Mouse (Mus musculus) lung, postnatal 14 days (tissue): ENCODE data around the gene Sap30.
"Not testable (repeated sequence)": the region's sequence is repeated elsewhere in the genome, so short reads cannot be mapped to it uniquely, and the experiment has no call there.

ENCODE experiments used
- DNase-seq: peaks from one replicate; pipeline ENCODE4 v3.0.0; 2021

Gene Sap30

DNA sequence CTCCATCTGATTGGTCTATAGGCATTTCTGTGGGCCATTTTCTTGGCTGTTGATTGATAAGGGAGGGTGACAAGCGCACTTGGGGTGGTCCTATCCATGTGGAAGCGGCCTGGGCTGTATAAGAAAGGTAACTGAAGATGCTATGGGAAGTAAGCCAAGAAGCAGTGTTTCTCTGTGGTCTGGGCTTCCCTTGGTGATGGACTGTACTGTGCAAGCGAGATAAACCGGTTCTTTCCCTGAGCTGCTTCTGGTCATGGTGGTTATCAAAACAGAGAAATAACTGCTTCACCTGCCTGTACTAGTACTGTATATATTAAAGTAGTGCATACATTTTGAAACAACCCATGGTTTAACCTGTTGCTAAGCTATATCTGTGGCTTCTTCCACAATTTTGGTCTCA lies 4.2 kb upstream of the Sap30 start:
- DNase-seq, result no peak

DNA sequence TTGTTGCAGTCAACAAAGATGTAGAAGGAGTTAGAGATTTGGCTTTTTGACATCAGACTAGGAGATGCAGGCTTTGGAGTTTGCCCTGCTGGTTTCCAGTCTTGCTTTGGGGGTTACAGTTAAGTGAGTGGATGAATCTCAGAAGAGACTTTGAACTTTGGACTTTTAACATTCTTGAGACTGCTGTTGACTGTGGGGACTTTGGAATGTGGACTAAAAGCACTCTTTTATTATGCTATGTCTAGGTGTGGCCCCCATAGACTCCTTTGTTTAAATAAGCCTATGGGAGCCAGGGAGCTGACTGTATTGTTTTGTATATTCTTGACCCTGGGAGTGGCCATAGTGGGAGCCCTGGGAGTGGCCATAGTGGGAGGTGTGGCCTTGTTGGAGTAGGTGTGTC lies 2.2 kb upstream of the Sap30 start:
- no peak for DNase-seq

DNA sequence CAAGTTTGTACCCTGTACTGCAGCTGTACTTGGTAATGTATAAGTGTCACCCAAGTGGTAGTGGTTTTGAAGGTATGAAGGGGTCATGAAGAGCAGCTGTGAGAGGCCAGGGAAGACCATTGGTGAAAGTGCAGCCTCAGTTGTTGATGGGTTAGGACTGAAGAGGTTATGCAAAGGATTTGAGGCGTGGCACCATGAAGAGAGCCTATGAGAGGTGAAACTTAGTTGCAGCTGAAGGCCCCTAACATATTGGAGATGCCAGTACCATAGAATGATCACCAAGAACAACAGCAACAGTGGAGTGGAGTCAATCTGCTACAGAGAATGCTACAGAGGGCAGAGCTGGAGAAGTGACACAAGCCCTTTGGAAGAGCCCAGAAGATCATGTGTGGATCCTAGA lies 1.7 kb upstream of the Sap30 start:
- DNase-seq, result no peak

DNA sequence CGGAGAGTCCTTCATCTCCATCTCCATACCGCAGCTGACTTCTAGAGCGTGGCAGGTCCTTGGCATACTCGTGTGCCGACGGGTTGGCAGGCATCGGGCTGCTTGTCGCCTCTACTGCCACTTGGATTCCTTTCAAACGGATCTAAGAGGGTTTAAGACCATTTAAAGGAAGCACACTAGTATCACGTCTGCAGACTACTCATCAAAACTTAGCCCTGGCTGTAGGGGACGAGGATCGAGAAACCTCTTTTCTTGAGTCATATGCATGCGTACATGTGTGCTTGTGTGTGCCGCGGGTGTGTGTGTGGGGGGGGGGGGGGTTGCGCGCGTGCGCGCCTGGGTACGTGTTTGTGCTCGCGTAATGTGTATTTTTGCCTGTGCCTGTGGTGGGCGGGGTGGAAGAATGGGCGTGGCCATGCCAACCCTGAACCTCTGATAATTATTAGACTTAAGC lies 679 bp upstream of the Sap30 start:
- peak; percentile 66 for DNase-seq

DNA sequence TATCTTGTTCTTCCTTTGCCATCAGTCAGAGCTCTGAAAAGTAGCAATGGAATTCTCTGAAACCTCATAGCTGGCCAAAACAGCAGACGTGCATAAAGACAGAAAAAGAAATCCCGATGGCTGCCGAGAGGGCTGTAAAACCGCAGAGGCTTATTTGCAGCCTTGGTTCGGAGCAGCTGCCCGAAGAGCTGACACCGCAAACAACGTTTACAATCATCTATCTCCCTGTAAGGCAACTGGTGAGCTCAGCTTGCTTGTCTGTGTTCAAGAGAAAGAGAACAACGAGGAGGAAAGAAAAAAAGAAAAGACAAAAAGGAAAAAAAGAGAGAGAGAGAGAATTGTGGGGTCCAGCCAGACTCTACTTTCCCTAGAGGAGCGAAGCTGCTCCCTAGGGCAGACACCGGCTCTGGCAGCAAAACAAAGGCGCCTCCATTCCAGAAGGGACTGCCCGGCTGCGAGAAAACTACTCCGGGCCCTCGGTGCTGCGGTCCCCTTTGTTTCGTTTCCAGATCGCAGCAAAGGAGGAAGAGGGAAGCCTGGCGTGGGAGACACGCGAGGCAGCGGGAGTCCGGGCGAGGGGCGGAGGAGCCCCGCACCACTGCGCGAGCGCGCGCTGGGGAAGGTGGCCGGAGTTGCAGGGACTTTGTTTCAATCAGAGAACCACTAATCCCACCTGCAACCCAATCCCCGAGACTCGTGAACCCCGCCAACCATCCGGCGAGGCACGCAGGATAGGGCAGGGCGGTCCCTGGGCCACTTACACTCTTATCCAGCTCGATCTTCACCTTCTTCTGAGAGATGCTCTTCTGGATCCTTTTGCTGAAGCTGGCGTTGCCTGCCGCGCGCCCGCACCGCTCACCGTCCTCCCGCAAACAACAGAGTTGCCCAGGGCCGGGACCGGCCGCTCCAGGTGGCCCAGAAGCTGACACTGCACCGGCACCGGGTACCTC lies 894 bp downstream of the Sap30 start:
- peak; percentile 48 for DNase-seq

DNA sequence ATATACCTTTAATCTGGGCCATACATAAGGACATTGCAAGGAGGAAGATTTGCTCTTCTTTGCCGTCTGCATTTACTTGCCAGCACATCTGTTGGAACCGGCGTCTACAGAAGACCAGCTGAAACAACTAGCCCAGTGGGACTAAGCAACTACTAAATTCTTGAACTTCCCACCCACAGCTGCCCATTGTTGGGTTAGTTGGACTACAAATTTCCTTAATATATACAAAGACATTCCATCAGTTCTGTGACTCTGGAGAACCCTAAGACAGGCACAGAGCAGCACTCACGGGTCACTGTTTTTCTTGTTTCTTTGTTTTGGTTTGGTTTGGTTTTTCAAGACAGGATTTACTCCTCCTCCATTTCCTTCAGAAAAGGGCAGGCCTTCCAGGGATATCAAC lies 7.1 kb downstream of the Sap30 start:
- no peak for DNase-seq

DNA sequence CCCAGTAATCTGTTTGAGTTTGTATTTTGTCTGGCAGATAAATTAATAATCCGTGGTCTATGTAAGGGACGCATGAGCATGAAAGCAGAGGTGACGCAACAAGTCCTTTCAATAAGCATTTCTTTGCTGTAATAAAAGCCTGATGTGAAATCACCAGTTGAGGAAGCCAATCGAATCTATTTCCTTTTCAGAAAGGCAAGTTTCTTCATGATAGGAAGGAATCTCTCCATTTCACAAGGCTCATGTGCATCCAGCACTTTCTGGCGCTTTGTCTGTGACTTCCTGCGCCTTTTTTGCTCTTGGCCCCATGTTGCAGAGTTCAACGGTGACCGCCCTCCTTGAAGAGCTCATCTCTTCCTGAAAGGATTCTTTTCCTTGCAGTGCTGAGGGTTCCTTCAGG lies 8.0 kb downstream of the Sap30 start:
- DNase-seq, result no peak

DNA sequence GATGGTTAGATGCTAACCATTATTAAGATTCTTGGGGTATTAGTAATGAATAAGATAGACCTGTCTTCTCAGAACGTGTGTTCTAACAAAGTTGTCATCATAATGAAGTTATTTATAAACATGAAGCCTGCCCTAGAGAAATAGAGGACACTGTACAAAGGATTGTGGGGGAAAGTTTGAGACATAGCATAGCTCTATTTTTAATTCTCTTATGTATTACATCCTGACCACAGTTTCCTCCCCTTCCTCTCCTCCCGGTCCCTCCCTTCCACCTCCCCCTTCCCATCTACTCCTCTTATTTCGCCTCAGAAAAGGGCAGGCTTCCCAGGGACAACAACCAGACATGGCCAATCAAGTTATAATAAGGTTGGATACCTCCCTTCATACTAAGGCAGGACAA lies 9.3 kb downstream of the Sap30 start:
- DNase-seq, result no peak

DNA sequence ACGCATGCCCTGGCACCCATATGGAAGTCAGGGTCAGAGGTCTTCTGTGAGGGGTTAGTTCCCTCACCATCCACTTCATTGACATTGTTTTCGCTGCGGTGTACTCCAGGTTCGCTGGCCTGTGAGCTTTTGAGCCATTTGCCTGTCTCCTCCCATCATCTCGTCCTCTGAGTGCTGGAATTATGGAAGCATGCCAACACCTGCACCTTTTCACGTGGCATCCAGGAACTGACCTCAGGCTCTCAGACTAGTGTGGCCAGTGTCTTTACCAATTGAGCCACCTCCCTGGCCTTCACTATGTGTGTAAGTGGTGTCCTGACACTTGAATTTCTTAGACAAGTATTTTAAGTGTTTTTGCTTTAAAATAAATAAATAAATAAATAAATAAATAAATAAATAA lies 13.9 kb downstream of the Sap30 start:
- DNase-seq, result no peak

DNA sequence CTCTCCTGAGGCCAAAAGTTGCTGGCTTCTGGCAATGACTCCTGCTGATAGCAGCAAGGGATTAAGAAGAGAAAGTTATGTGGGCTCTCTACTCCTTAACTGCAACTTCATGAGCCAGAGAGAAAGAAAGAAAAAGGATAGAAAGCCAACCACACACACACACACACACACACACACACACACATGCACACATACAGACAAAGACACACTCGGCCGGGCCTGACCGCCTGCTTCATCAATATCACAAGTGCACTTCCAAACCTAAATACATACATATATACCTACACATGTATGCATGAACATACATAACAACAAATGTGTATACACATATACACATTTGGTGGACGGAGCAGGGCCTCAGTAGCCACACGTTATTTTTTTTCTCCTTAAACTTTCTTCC lies 16.8 kb downstream of the Sap30 start:
- no peak for DNase-seq

DNA sequence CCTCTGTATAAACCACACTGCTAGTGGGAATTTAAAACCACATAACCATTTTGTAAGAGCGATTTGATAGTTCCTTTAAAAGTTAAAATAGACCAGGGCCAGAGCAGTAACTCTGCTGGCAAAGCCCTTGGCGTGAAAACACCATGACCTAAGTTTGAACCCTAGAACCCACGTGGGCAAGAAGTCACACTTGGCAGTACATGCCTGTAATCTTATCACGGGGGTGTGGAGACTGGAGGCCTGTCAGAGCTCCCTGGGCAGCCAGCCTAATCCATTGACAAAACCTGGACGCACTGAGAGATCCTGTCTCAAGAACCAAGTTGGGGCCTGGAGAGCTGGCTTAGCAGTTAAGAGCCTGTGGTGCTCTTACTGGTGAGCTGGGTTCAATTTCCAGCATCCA lies 19.0 kb downstream of the Sap30 start:
- DNase-seq, result peak; percentile 43

DNA sequence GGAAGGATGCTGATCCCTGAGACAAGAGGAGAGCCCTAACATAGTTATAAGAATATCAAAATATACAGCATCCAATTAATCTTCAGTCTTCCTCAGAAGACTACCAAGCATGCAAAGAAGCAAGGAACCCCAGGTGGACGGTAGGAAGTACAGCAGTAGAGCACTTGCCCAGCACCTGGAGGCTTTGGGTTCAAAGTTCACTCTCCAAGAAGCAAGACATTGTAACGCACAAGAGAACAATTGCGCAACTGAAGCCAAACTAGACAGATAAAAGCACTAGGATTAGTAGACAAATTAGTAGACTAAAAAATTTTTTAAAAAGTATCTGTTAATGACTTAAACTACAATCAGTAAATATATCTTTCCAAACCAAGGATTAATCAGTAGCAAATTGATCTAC lies 23.9 kb downstream of the Sap30 start:
- DNase-seq, result no peak

DNA sequence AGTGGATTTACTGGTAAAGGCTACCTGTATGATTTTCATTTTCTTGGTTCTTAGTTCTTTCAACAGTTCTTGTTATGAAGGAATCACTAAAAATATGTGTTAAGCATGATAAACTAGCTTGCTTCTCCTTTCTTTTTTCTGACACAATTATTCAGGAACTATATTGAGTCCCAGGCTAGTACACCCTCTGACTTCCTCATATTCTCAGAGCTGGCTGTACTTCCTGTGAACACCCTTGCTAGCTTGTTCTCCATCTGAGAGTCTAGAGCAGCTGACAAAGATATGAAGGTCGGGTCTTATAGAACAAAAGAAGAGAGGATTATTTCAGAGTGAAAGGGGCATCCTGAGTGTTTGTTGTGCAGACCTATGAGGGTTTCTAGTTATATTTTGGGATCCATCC lies 24.8 kb downstream of the Sap30 start:
- no peak for DNase-seq

DNA sequence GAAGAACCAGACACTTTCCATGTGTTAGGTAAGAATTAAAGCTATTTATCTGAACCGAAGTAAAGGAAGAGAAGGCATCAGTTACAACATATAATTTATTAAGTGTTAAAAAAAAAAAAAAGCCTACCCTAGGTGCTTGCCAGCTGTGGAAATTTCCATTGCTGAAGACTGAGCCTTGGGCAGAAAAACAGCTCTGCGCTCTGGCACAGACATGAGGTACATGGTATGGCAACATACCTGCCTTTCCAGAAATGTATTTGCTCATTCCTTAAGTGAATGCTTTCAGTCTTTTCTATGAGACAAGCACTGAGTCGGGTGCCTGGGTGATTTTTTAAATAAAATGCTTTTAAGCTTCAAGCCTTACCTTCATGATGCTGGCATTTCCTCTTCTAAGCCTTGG lies 29.7 kb downstream of the Sap30 start:
- DNase-seq, result no peak

DNA sequence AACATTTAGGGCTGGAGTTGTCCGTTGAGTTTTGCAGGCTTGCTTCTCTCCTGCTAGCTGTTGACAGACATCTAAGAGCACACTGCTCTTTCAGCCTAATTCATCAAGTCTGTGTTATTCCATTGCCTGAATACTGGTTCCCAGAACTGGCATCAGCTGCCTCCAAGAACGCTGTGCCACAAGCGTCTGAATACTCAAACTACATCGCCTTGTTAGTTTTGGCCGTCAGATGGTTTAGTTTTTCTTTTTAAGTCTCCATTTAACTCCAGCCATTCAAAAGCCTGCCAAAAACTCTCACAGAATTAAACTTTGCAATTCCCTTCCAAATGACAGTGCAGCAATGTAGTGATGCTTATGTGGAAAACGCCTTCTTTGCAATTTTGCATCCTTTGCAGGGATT lies 30.5 kb downstream of the Sap30 start:
- no peak for DNase-seq

DNA sequence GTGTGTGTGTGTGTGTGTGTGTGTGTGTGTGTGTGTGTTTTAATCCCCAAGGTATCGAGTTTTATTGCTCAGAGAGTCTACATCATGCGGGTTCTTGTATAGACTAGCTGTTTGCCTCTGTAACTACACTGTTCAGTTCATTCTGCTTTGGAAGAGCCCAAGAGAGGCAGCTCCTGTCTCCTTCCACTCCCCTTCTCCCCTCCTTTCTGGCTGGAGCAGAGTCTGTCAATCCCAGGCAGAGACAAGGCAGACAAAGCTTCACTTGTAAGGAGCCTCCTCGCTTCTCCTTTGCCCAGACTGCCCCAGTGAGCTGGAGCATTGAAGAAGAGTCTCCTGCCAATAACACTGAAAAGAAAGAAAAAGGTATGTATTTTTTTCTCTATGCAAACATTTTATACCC lies 31.9 kb downstream of the Sap30 start, which contains the start of gene Scrg1:
Gene Scrg1, plus strand, starts transcription at position 159 of the 400 bp plus-strand sequence.
- no peak for DNase-seq

DNA sequence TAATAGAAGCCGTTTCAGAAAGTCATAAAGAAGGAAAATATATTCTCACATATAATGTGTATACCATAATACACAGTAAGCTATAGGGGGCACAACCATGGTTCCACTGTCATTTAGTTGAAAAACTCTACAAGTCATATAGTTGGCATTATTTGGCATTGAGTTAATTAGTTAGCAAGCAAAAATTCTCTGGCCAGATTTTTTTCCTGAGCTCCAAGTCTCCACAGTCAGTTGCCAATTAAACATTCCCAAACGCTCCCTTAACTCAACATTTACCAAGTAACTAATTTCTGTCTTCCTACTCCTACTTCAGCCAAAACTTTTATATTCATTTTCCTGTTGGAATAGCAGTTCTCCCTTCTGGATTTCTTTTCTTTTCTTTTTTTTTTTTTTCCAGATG lies 34.3 kb downstream of the Sap30 start:
- no peak for DNase-seq

DNA sequence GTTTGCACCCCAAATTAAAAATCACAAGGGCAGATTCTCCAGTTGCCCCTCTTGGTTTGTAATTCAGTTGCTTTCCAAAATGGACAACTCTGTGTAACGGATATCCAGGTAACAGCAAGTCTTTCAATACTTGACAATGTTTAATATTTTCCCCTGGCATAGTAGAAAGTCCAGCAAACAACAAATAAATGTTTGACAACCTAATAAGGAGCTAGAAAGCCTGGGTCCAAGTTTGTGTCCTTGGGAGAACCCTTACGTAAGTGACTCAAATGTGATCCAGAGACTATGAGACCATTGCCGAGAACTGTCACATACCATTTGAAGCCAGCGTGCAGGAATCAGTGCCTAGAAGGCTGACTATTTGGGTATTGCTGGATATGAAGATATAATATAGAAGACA lies 35.8 kb downstream of the Sap30 start:
- DNase-seq, result no peak

DNA sequence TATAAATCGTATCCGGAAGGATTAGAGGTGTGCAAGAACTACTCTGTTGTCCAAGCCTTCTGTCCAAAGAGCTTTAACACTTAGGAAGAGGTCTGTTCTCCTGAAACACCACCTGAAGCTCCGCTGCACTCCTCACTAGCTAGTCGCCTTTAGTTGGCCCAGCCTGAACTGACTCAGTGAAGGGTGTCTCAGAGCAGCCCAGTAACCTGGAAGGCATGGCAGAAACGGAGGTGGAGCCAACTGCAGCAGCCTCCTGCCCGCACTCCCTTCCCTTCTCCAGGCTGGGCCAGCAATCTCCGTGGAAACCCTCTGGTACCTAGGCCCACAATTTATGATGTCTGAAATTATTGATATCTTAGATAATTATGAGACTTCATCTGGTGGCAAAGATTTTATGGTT lies 36.9 kb downstream of the Sap30 start:
- DNase-seq, result no peak

DNA sequence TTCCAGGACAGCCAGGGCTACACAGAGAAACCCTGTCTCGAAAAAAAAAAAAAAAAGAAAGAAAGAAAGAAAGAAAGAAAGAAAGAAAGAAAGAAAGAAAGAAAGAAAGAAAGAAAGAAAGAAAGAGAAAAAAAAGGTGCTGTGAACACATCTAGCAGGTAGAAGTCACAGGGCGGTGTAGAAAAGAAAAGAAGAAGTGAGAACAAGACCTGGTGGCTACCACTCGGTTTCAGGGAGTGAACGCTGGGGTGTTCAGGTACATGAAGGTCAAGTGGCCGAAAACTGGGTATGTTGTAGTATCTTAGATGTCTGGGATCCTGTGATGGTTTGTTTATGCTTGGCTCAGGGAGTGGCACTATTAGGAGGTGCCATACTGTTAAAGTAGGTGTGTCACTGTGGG lies 41.8 kb downstream of the Sap30 start:
- not testable (repeated sequence) for DNase-seq

DNA sequence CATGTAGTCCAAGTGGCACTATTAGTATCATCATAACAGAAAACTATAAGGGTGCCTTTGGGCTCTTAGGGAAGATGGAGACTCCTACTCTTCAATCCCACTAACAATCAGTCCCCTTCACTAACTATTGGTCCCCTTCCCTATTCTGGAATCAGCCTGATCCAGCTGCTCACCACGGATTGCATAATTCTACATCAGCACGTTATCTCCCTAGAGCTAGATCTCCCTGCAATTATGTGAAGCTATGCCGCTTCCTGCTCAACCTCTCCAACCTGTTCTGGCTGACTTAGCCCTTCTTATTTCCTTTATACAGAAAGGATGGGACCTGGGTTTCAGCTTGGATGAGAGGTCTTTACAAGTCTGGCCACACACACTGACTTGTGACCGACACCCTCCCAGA lies 44.4 kb downstream of the Sap30 start:
- no peak for DNase-seq

DNA sequence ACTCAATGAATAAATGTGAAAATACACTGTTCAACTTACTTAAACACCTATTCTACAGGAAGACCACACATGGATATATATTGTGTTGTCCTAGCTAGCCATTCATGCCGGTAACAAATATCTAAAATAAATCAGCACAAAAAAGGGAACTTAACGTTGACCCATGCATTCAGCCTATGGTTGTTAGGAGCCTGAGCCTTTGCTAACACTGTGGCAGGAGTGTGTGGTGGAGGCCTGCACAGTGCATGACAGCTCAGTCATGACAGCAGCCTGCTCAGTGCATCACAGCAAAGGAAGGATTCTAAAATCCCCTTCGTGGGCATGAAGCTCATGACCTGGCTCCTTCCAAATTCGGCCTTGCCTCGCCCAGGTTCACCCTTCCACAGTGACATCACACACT lies 46.1 kb downstream of the Sap30 start:
- no peak for DNase-seq

DNA sequence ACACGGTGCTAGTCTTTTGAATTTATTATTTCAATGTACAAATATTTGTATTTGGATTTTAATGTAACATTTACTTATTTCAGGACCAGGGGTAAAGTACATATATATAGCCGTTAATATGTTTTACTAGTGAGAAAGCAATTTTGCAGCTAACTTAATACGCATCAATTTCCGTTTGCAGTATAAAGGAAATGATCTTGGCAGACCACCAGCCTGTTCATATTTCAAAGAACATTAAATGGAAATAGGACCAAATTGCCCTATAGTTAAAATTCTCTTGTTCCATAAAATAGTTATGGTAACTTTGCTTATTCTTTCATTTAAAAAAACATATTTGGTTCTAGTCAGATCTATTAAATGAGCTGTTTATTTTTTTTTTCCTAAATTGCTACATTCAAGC lies 46.5 kb downstream of the Sap30 start:
- no peak for DNase-seq

DNA sequence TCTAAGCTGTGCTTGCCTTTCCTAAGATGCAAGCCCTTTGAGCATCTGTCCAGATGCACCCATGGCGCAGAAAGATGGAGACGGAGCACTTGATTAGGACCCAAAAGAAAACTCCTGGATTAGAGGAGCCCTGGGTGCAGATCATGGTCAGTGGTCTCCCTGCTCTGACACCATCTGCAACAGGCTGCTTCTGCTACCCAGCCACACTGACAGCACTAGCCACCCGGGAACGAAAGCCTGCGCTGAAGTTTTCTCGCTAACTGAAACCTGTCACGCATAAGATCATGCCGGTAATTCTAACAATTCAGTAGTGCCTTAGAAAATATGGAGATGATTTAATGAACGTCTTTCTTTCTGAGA lies 51.2 kb downstream of the Sap30 start:
- no peak for DNase-seq
